Mouse (Mus musculus) liver, embryonic 13.5 days (tissue): Measurements from ENCODE around the gene Drp2. TPM values are rescaled to one million over a fixed set of nuclear protein-coding genes. Genes with fewer than 3 reads are reported as not detected.

Experiments
- ATAC-seq: fragments of 200-750 bp; cut with Nextera tagmentation; 2 replicates; pipeline ENCODE4 v1.8.0; 2017; ENCODE audit warnings: low read depth, mild to moderate bottlenecking, moderate number of reproducible peaks, moderate library complexity
- DNase-seq: peaks from one replicate; pipeline ENCODE4 v3.0.0; 2022
- H3K27ac ChIP-seq: fragments of 300-500 bp; sonication (generic); 2 replicates; pipeline ENCODE4 v1.5.1; 2015; ENCODE audit warnings: moderate library complexity, mild to moderate bottlenecking, inconsistent platforms
- H3K27me3 ChIP-seq: fragments of 300-500 bp; sonication (generic); 2 replicates; pipeline ENCODE4 v1.6.1; 2015; ENCODE audit warnings: mild to moderate bottlenecking, inconsistent platforms
- H3K36me3 ChIP-seq: fragments of 300-500 bp; sonication (generic); 2 replicates; pipeline ENCODE4 v1.6.1; 2015; ENCODE audit warnings: mild to moderate bottlenecking, inconsistent platforms
- H3K4me1 ChIP-seq: fragments of 300-500 bp; sonication (generic); replicated peaks from 2 replicates; pipeline ENCODE4 v1.6.1; 2015; ENCODE audit warnings: inconsistent platforms
- H3K4me2 ChIP-seq: fragments of 300-500 bp; sonication (generic); 2 replicates; pipeline ENCODE4 v1.6.1; 2015; ENCODE audit warnings: inconsistent platforms, mild to moderate bottlenecking, moderate library complexity
- H3K4me3 ChIP-seq: fragments of 300-500 bp; sonication (generic); replicated peaks from 2 replicates; pipeline ENCODE4 v1.5.1; 2015; ENCODE audit warnings: mild to moderate bottlenecking, inconsistent platforms
- H3K9ac ChIP-seq: fragments of 300-500 bp; sonication (generic); 2 replicates; pipeline ENCODE4 v1.6.1; 2015; ENCODE audit warnings: mild to moderate bottlenecking, inconsistent platforms
- H3K9me3 ChIP-seq: fragments of 300-500 bp; sonication (generic); replicated peaks from 2 replicates; pipeline ENCODE4 v1.6.1; 2016; ENCODE audit warnings: inconsistent platforms
- WGBS: fragments of 180-500 bp; shearing (Covaris S2); methylation state at CpG from one replicate; pipeline ENCODE4 v1.1.7; 2015; ENCODE audit not compliant: insufficient replicate concordance; 5-methylcytosine and 5-hydroxymethylcytosine counted together
- polyA plus RNA-seq: library from polyadenylated mRNA; unstranded; fragments of >200 nt; fragmentation: Nextera tagmentation; extraction: Ambion mirVana; gene quantifications from 2 replicates; pipeline ENCODE4 v1.2.1, GENCODE M21; 2015

Drp2 gene
- polyA plus RNA-seq, 1 experiment from 2014 or later, result 0.07 TPM

GRCm38 (mm10) chrX:134420097-134420496 lies 15.7 kb downstream of the Drp2 start:
- ATAC-seq (no peak), DNase-seq (no peak)
- WGBS, result 68% methylated on average over 5 of the region's 5 CpGs
- Histone ChIP-seq H3K4me3 (no peak overlapping the region), H3K9me3 (no peaks in the 10 kb centered on the region), H3K27me3 (no peaks in the 10 kb centered on the region), H3K36me3 (no peaks in the 10 kb centered on the region), H3K4me2 (no peak overlapping the region), H3K27ac (no peak overlapping the region), H3K4me1 (no peaks in the 10 kb centered on the region), H3K9ac (no peak overlapping the region)

GRCm38 (mm10) chrX:134424263-134424662 lies 19.9 kb downstream of the Drp2 start:
- Histone ChIP-seq H3K9ac (no peak overlapping the region), H3K36me3 (no peaks in the 10 kb centered on the region), H3K4me2 (no peak overlapping the region), H3K9me3 (no peaks in the 10 kb centered on the region), H3K4me3 (no peak overlapping the region), H3K27ac (no peak overlapping the region), H3K27me3 (no peaks in the 10 kb centered on the region), H3K4me1 (no peaks in the 10 kb centered on the region)
- no peak for ATAC-seq
- no peak for DNase-seq
- WGBS, result 71% methylated on average over 5 of the region's 5 CpGs

GRCm38 (mm10) chrX:134425798-134426197 lies 21.4 kb downstream of the Drp2 start:
- Histone ChIP-seq H3K27ac (no peak overlapping the region), H3K27me3 (no peaks in the 10 kb centered on the region), H3K9ac (no peak overlapping the region), H3K4me2 (no peak overlapping the region), H3K36me3 (no peaks in the 10 kb centered on the region), H3K4me1 (no peaks in the 10 kb centered on the region), H3K9me3 (no peaks in the 10 kb centered on the region), H3K4me3 (no peak overlapping the region)
- ATAC-seq (no peak), DNase-seq (no peak)
- WGBS, result 77% methylated on average over 10 of the region's 10 CpGs

GRCm38 (mm10) chrX:134426819-134427218 lies 22.5 kb downstream of the Drp2 start:
- no peaks in the 10 kb centered on the region for H3K9me3 ChIP-seq
- DNase-seq (no peak), ATAC-seq (no peak)
- WGBS, result 65% methylated on average over 6 of the region's 6 CpGs
- H3K4me1 ChIP-seq, result no peaks in the 10 kb centered on the region
- H3K27me3 ChIP-seq, result no peaks in the 10 kb centered on the region
- no peaks in the 10 kb centered on the region for H3K36me3 ChIP-seq
- H3K9ac ChIP-seq, result no peak overlapping the region
- H3K4me3 ChIP-seq, result no peak overlapping the region
- H3K27ac ChIP-seq, result no peak overlapping the region
- H3K4me2 ChIP-seq, result no peak overlapping the region

GRCm38 (mm10) chrX:134427307-134427706 lies 23.0 kb downstream of the Drp2 start:
- H3K27ac ChIP-seq, result no peak overlapping the region
- no peak for DNase-seq
- H3K27me3 ChIP-seq, result no peaks in the 10 kb centered on the region
- no peak for ATAC-seq
- H3K9me3 ChIP-seq, result no peaks in the 10 kb centered on the region
- no peak overlapping the region for H3K4me2 ChIP-seq
- no peak overlapping the region for H3K9ac ChIP-seq
- no peaks in the 10 kb centered on the region for H3K36me3 ChIP-seq
- H3K4me3 ChIP-seq, result no peak overlapping the region
- no peaks in the 10 kb centered on the region for H3K4me1 ChIP-seq
- WGBS, result 42% methylated on average over 3 of the region's 3 CpGs

GRCm38 (mm10) chrX:134474988-134475710 lies 70.8 kb downstream of the Drp2 start:
- no peaks in the 10 kb centered on the region for H3K36me3 ChIP-seq
- WGBS, result 54% methylated on average over 53 of the region's 67 CpGs
- H3K4me2 ChIP-seq, result no peak overlapping the region
- H3K4me3 ChIP-seq, result no peak overlapping the region
- H3K9ac ChIP-seq, result no peak overlapping the region
- peaks cover 15% of the 10 kb centered on the region; the same call in 1 of the 2 replicates for H3K9me3 ChIP-seq
- H3K4me1 ChIP-seq, result no peaks in the 10 kb centered on the region
- no peak for ATAC-seq
- no peaks in the 10 kb centered on the region for H3K27me3 ChIP-seq
- no peak overlapping the region for H3K27ac ChIP-seq
- DNase-seq, result no peak

GRCm38 (mm10) chrX:134476290-134476689 lies 71.9 kb downstream of the Drp2 start, which contains the start of gene Taf7l:
TSS of gene Taf7l (minus strand) at chrX:134476490.
- no peak within 1 kb of the TSS for H3K4me2 ChIP-seq
- no peak within 1 kb of the TSS for H3K27ac ChIP-seq
- DNase-seq (no peak), ATAC-seq (no peak)
- H3K36me3 ChIP-seq, result no peaks in the 10 kb centered on the region
- no peak within 1 kb of the TSS for H3K9ac ChIP-seq
- H3K4me3 ChIP-seq, result no peak within 1 kb of the TSS
- peaks cover 15% of the 10 kb centered on the region; the same call in 1 of the 2 replicates for H3K9me3 ChIP-seq
- no peaks in the 10 kb centered on the region for H3K4me1 ChIP-seq
- no peaks in the 10 kb centered on the region for H3K27me3 ChIP-seq
- WGBS, result 80% methylated on average over 25 of the region's 25 CpGs

GRCm38 (mm10) chrX:134481720-134482119 lies 77.4 kb downstream of the Drp2 start:
- Histone ChIP-seq H3K9me3 (no peaks in the 10 kb centered on the region), H3K4me1 (no peaks in the 10 kb centered on the region), H3K4me3 (no peak overlapping the region), H3K36me3 (no peaks in the 10 kb centered on the region), H3K9ac (no peak overlapping the region), H3K27me3 (no peaks in the 10 kb centered on the region), H3K27ac (no peak overlapping the region), H3K4me2 (no peak overlapping the region)
- WGBS, result 46% methylated on average over 3 of the region's 3 CpGs
- DNase-seq (no peak), ATAC-seq (no peak)

GRCm38 (mm10) chrX:134500651-134501050 lies 96.3 kb downstream of the Drp2 start:
- no peaks in the 10 kb centered on the region for H3K4me1 ChIP-seq
- H3K4me3 ChIP-seq, result no peak overlapping the region
- DNase-seq (no peak), ATAC-seq (no peak)
- H3K27me3 ChIP-seq, result no peaks in the 10 kb centered on the region
- 65% methylated on average over 8 of the region's 8 CpGs for WGBS
- H3K36me3 ChIP-seq, result no peaks in the 10 kb centered on the region
- H3K27ac ChIP-seq, result no peak overlapping the region
- H3K4me2 ChIP-seq, result no peak overlapping the region
- H3K9ac ChIP-seq, result no peak overlapping the region
- H3K9me3 ChIP-seq, result no peaks in the 10 kb centered on the region

Other genes starting within 250 kb of the Drp2 start
- gene Xkrx, start 242.5 kb upstream of the Drp2 start, polyA plus RNA-seq, result 0.09 TPM in 1 of 2 replicates, not detected in the other
- not detected in 2 replicates for gene Arl13a, start 217.1 kb upstream of the Drp2 start, polyA plus RNA-seq
- gene Nox1, start 182.6 kb upstream of the Drp2 start, polyA plus RNA-seq, result not detected in 2 replicates
- gene Trmt2b, start 127.6 kb upstream of the Drp2 start, polyA plus RNA-seq, result 8.7 and 10.6 TPM in 2 replicates
- gene Tmem35a, start 109.3 kb upstream of the Drp2 start, polyA plus RNA-seq, result 0.47 and 1.0 TPM in 2 replicates
- 24.0 and 27.0 TPM in 2 replicates for gene Cenpi, start 96.5 kb upstream of the Drp2 start, polyA plus RNA-seq
- not detected in 2 replicates for gene Taf7l, start 71.9 kb downstream of the Drp2 start, polyA plus RNA-seq
- 134 and 146 TPM in 2 replicates for gene Timm8a1, start 137.3 kb downstream of the Drp2 start, polyA plus RNA-seq
- gene Btk, start 179.0 kb downstream of the Drp2 start, polyA plus RNA-seq, result 24.9 and 31.3 TPM in 2 replicates
- gene Rpl36a, start 181.1 kb downstream of the Drp2 start, polyA plus RNA-seq, result 398 and 420 TPM in 2 replicates
- 4.5 TPM in 2 replicates for gene Gla, start 196.6 kb downstream of the Drp2 start, polyA plus RNA-seq
- gene Hnrnph2, start 196.6 kb downstream of the Drp2 start, polyA plus RNA-seq, result 87.1 and 108 TPM in 2 replicates